Comparison of ENCODE assay signal across 8 mouse cellular contexts in genomic region chrX:8206694-8207197, GRCm38 (mm10). TPM values are rescaled to one million over a fixed set of nuclear protein-coding genes. Genes with fewer than 3 reads are reported as not detected.
DNase-seq lines count a peak whose midpoint lies in the region; ATAC-seq and TF ChIP-seq lines count a peak whose summit lies in the region.

No protein-coding gene starts in this region.

- H3K36me3 ChIP-seq in kidney, embryonic 16.5 days (ENCODE audit: insufficient read depth, low read length), result no peaks in the 10 kb centered on the region
- no peaks in the 10 kb centered on the region for H3K36me3 ChIP-seq in hindbrain, embryonic 16.5 days (ENCODE audit: control insufficient read depth, insufficient read depth, low read length)
- H3K36me3 ChIP-seq in midbrain, postnatal 0 days (ENCODE audit: insufficient read depth, low read length), result peaks cover 3% of the 10 kb centered on the region; the same call in 1 of the 2 replicates

- peak overlapping the region; percentile 56 for H3K4me3 ChIP-seq in kidney, embryonic 16.5 days (ENCODE audit: low read length)
- H3K4me3 ChIP-seq in brown adipose tissue, adult 24 weeks (ENCODE audit: insufficient read depth, low read depth, low read length), result peak overlapping the region; percentile 95
- peak overlapping the region; percentile 49 for H3K4me3 ChIP-seq in hindbrain, embryonic 16.5 days (ENCODE audit: low read length)
- peak overlapping the region; percentile 53 for H3K4me3 ChIP-seq in midbrain, postnatal 0 days (ENCODE audit: low read depth, low read length)

- 24% methylated on average over 11 of the region's 11 CpGs for WGBS in kidney, embryonic 16.5 days
- 16% methylated on average over 11 of the region's 11 CpGs for WGBS in hindbrain, embryonic 16.5 days
- 26% methylated on average over 11 of the region's 11 CpGs for WGBS in midbrain, postnatal 0 days

- peak; percentile 40; the same call in 1 of the 2 replicates for ATAC-seq in kidney, embryonic 16.5 days (ENCODE audit: low FRiP score, low TSS enrichment)
- peak; percentile 25 for ATAC-seq in hindbrain, embryonic 16.5 days
- no peak for ATAC-seq in midbrain, postnatal 0 days (ENCODE audit: low FRiP score)

- H3K4me1 ChIP-seq in kidney, embryonic 16.5 days (ENCODE audit: insufficient read depth, low read length), result no peaks in the 10 kb centered on the region
- H3K4me1 ChIP-seq in brown adipose tissue, adult 24 weeks (ENCODE audit: control insufficient read depth, insufficient read depth, insufficient read length, low read length), result 0 out of 2 replicates have a peak, but pooled peaks cover 2% of the 10 kb centered on the region
- H3K4me1 ChIP-seq in hindbrain, embryonic 16.5 days (ENCODE audit: control insufficient read depth, insufficient read depth, low read depth, low read length), result no peaks in the 10 kb centered on the region
- 0 out of 2 replicates have a peak, but pooled peaks cover 4% of the 10 kb centered on the region for H3K4me1 ChIP-seq in midbrain, postnatal 0 days (ENCODE audit: insufficient read depth, low read length)

- no peak for TF ChIP-seq CTCF in midbrain, postnatal 0 days (IDR thresholded peaks at IDR 0.05)

- no peaks in the 10 kb centered on the region for H3K27me3 ChIP-seq in kidney, embryonic 16.5 days (ENCODE audit: insufficient read depth, low read length)
- no peaks in the 10 kb centered on the region for H3K27me3 ChIP-seq in hindbrain, embryonic 16.5 days (replicated peaks; ENCODE audit: control insufficient read depth, insufficient read depth, low read length)
- no peaks in the 10 kb centered on the region for H3K27me3 ChIP-seq in midbrain, postnatal 0 days (ENCODE audit: insufficient read depth, low read length)

- DNase-seq in kidney, postnatal 4 days, result no peak
- DNase-seq in midbrain, postnatal 0 days (ENCODE audit: low spot score), result no peak
- DNase-seq in urinary bladder, adult 18-20 months (ENCODE audit: low spot score in 2 of 2), result no peak
- DNase-seq in spleen, postnatal 36 days (ENCODE audit: low spot score in 2 of 2), result no peak
- DNase-seq in adrenal gland, adult (ENCODE audit: inconsistent age in 2 of 2, low spot score in 1 of 2), result no peak

- no peak overlapping the region for H3K9ac ChIP-seq in kidney, embryonic 16.5 days (replicated peaks; ENCODE audit: low read length)
- peak overlapping the region; percentile 66 for H3K9ac ChIP-seq in hindbrain, embryonic 16.5 days (ENCODE audit: low read depth, low read length)
- H3K9ac ChIP-seq in midbrain, postnatal 0 days (replicated peaks; ENCODE audit: low read length, poor library complexity, severe bottlenecking), result peak overlapping the region; percentile 71; the same call in 1 of the 2 replicates

- no peaks in the 10 kb centered on the region for H3K9me3 ChIP-seq in kidney, embryonic 16.5 days (ENCODE audit: low read length)
- H3K9me3 ChIP-seq in hindbrain, embryonic 16.5 days (ENCODE audit: control insufficient read depth, low read length), result no peaks in the 10 kb centered on the region
- no peaks in the 10 kb centered on the region for H3K9me3 ChIP-seq in midbrain, postnatal 0 days (ENCODE audit: low read length)

- no peak overlapping the region for H3K27ac ChIP-seq in kidney, embryonic 16.5 days (ENCODE audit: low read length)
- no peak overlapping the region for H3K27ac ChIP-seq in brown adipose tissue, adult 24 weeks (replicated peaks; ENCODE audit: low read depth, low read length)
- no peak overlapping the region for H3K27ac ChIP-seq in hindbrain, embryonic 16.5 days (ENCODE audit: low read depth, low read length)
- H3K27ac ChIP-seq in midbrain, postnatal 0 days (ENCODE audit: low read depth, low read length), result no peak overlapping the region

- peak overlapping the region; percentile 57 for H3K4me2 ChIP-seq in kidney, embryonic 16.5 days (replicated peaks; ENCODE audit: low read depth, low read length)
- H3K4me2 ChIP-seq in hindbrain, embryonic 16.5 days (ENCODE audit: low read length), result peak overlapping the region; percentile 54
- peak overlapping the region; percentile 55 for H3K4me2 ChIP-seq in midbrain, postnatal 0 days (ENCODE audit: low read depth, low read length, poor library complexity, severe bottlenecking)

RNA-seq across cellular contexts. Expression of gene Porcn, which starts 0.4 kb away (rescaled TPM):
- 8.4 and 9.7 TPM in 2 replicates for polyA plus RNA-seq in kidney, embryonic 16.5 days (2015; fragmentation: Nextera tagmentation; extraction: Ambion mirVana)
- polyA plus RNA-seq in brown adipose tissue, adult 24 weeks (2012; ENCODE audit: insufficient read depth, insufficient read length, missing spikeins), result 6.0 and 7.3 TPM in 2 replicates
- 50.7 and 55.4 TPM in 2 replicates for polyA plus RNA-seq in hindbrain, embryonic 16.5 days (2015; fragmentation: Nextera tagmentation; extraction: Ambion mirVana)
- 59.9 and 68.0 TPM in 2 replicates for total RNA-seq in midbrain, postnatal 0 days (2014; rRNA removed)
- polyA plus RNA-seq in midbrain, postnatal 0 days (2015; fragmentation: Nextera tagmentation; extraction: Ambion mirVana), result 42.3 and 44.4 TPM in 2 replicates

RNA-seq across cellular contexts. Expression of gene Ebp, which starts 13.4 kb away (rescaled TPM):
- polyA plus RNA-seq in kidney, embryonic 16.5 days (2015; fragmentation: Nextera tagmentation; extraction: Ambion mirVana), result 43.6 and 44.8 TPM in 2 replicates
- 36.2 and 45.9 TPM in 2 replicates for polyA plus RNA-seq in brown adipose tissue, adult 24 weeks (2012; ENCODE audit: insufficient read depth, insufficient read length, missing spikeins)
- polyA plus RNA-seq in hindbrain, embryonic 16.5 days (2015; fragmentation: Nextera tagmentation; extraction: Ambion mirVana), result 34.8 and 36.6 TPM in 2 replicates
- total RNA-seq in midbrain, postnatal 0 days (2014; rRNA removed), result 24.7 and 26.6 TPM in 2 replicates
- 22.9 and 26.9 TPM in 2 replicates for polyA plus RNA-seq in midbrain, postnatal 0 days (2015; fragmentation: Nextera tagmentation; extraction: Ambion mirVana)

RNA-seq across cellular contexts. Expression of gene Tbc1d25, which starts 30.8 kb away (rescaled TPM):
- 12.6 and 14.9 TPM in 2 replicates for polyA plus RNA-seq in kidney, embryonic 16.5 days (2015; fragmentation: Nextera tagmentation; extraction: Ambion mirVana)
- polyA plus RNA-seq in brown adipose tissue, adult 24 weeks (2012; ENCODE audit: insufficient read depth, insufficient read length, missing spikeins), result 3.2 and 4.2 TPM in 2 replicates
- 23.2 and 23.3 TPM in 2 replicates for polyA plus RNA-seq in hindbrain, embryonic 16.5 days (2015; fragmentation: Nextera tagmentation; extraction: Ambion mirVana)
- 21.2 and 24.7 TPM in 2 replicates for total RNA-seq in midbrain, postnatal 0 days (2014; rRNA removed)
- polyA plus RNA-seq in midbrain, postnatal 0 days (2015; fragmentation: Nextera tagmentation; extraction: Ambion mirVana), result 17.6 and 20.7 TPM in 2 replicates

RNA-seq across cellular contexts. Expression of gene Ftsj1, which starts 45.5 kb away (rescaled TPM):
- 39.7 and 41.5 TPM in 2 replicates for polyA plus RNA-seq in kidney, embryonic 16.5 days (2015; fragmentation: Nextera tagmentation; extraction: Ambion mirVana)
- 19.6 and 22.2 TPM in 2 replicates for polyA plus RNA-seq in brown adipose tissue, adult 24 weeks (2012; ENCODE audit: insufficient read depth, insufficient read length, missing spikeins)
- polyA plus RNA-seq in hindbrain, embryonic 16.5 days (2015; fragmentation: Nextera tagmentation; extraction: Ambion mirVana), result 49.9 and 52.8 TPM in 2 replicates
- total RNA-seq in midbrain, postnatal 0 days (2014; rRNA removed), result 39.6 and 39.9 TPM in 2 replicates
- 35.4 and 39.9 TPM in 2 replicates for polyA plus RNA-seq in midbrain, postnatal 0 days (2015; fragmentation: Nextera tagmentation; extraction: Ambion mirVana)
